Mouse (Mus musculus) macrophage (primary cell): ENCODE data around the gene Gtf2ird1. TPM values are rescaled to one million over a fixed set of nuclear protein-coding genes. Genes with fewer than 3 reads are reported as not detected.
A peak's percentile ranks its signal among the peaks of the same experiment; 100 is the strongest.

Experiments
- H3K27ac ChIP-seq: fragments of 350-480 bp; formaldehyde crosslinking; 2 replicates; pipeline ENCODE4 v1.9.0; 2021
- H3K36me3 ChIP-seq: fragments of 350-480 bp; formaldehyde crosslinking; 2 replicates; pipeline ENCODE4 v1.9.0; 2021; ENCODE audit errors: inconsistent target
- H3K4me3 ChIP-seq: fragments of 350-480 bp; formaldehyde crosslinking; 2 replicates; pipeline ENCODE4 v1.9.0; 2021; ENCODE audit errors: inconsistent target
- H3K79me2 ChIP-seq: fragments of 350-480 bp; formaldehyde crosslinking; 2 replicates; pipeline ENCODE4 v1.9.0; 2021; ENCODE audit errors: inconsistent target
- WGBS: methylation state at CpG from one replicate; pipeline ENCODE4 v1.1.7; 2026; ENCODE audit warnings: inconsistent platforms; ENCODE audit not compliant: missing documents; 5-methylcytosine and 5-hydroxymethylcytosine counted together
- polyA plus RNA-seq: library from polyadenylated mRNA; stranded (reverse); fragments of 250-400 nt; gene quantifications from 3 replicates; pipeline ENCODE4 v1.2.4, GENCODE M21; 2018; ENCODE audit warnings: inconsistent platforms
- total RNA-seq, 78 experiments: library from RNA; depleted of rRNA; stranded (reverse); fragments of 250-400 nt; gene quantifications; 1 replicate in 9 of 78; 2 replicates in 24 of 78; 3 replicates in 43 of 78; 4 replicates in 2 of 78; pipeline ENCODE4 v1.2.4; 2018; ENCODE audit warnings: inconsistent platforms in 56 of 78

Gene Gtf2ird1
- 10 to 100 TPM in 24 of 26 experiments, 1 to 10 TPM in 2; 3.8 to 82.2 (median 46.0) TPM for total RNA-seq (2018; cell fraction: chromatin; rRNA removed)
- 10 to 100 TPM in 7 of 26 experiments, 1 to 10 TPM in 19; 5.1 to 11.2 (median 8.9) TPM for total RNA-seq (2018; cell fraction: cytosol; rRNA removed)
- 10 to 100 TPM in 21 of 26 experiments, 1 to 10 TPM in 5; 5.8 to 43.0 (median 13.9) TPM for total RNA-seq (2018; cell fraction: nucleus; rRNA removed)
- 6.7 to 13.2 TPM (median 12.1 TPM) in 3 replicates for polyA plus RNA-seq

DNA sequence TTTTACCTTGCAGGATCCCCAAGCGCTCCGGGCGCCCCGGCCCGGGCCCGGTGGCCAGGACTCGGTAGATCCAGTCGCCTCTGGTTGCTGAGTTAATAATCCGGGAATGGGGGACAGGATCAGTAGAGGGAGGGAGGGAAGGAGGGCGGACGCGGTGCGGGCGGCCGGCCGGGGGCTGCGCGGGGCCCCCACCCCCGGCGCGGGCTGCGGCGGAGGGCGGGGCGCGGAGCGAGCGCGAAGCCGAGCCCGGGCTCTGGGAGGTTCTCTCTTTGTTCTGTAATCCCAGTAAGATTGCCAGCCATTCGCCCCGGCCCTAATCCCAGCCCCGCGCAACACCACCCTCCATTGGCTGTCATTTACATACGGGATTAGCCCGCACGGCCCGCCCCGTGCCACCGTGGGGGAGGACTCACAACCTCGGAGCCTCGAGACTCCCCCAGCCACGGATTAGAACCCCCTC is at the start of gene Gtf2ird1:
Gene Gtf2ird1 (minus strand): TSS at position 214 of the 460 bp plus-strand sequence.
- Histone ChIP-seq H3K79me2 (no peaks in the 10 kb centered on the region), H3K36me3 (no peaks in the 10 kb centered on the region), H3K4me3 (peak within 1 kb of the TSS; percentile 63), H3K27ac (no peak within 1 kb of the TSS)
- 0% methylated on average over 32 of the region's 44 CpGs for WGBS

DNA sequence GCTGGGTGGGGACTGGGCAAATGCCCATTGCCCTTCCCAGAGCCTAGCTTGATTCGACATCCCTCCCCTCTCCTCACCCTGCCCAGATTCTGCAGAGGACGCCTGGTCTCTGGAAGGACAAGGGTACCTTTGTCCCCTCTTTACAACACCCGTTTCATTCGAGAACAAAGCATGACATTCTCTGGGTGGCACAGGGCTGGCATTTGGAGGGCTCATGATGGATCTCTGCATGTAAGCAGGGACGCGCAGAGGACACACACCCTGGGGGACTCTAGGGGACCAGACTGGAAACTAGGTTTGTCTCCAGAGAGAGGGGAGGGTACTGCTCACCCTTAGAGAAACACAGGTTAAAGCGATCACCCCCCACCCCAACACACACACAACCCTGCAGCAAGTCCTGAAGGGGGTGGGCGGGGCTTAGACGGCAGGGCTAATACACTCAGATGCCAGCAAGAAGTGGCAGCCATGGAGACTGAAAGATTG is 49.3 kb upstream of the Gtf2ird1 start:
- Histone ChIP-seq H3K36me3 (peaks cover 16% of the 10 kb centered on the region; the same call in 1 of the 2 replicates), H3K27ac (no peak overlapping the region), H3K4me3 (no peak overlapping the region), H3K79me2 (no peaks in the 10 kb centered on the region)
- 97% methylated on average over 9 of the region's 9 CpGs for WGBS

DNA sequence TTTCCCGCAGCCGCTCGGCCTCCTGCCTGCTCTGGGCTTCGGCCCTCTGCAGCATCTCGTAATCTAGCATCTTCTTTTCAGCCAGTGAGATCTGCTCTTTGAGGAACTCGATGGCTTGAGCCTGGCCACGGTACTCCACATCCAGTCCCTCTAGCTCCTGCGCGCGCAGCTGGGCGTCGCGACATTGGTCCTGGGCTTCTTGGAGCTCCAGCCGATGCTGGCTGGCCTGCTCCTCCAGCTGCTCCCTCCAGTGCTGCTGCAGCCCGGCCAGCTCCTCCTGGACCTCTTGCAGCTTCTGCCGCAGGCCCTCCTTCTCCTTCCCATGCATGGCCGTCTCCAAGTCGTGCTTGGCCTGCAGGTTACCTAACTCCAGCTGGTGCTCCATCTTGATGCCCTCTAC is 46.1 kb upstream of the Gtf2ird1 start:
- no peak overlapping the region for H3K4me3 ChIP-seq
- peaks cover 21% of the 10 kb centered on the region; the same call in 1 of the 2 replicates for H3K36me3 ChIP-seq
- H3K27ac ChIP-seq, result no peak overlapping the region
- H3K79me2 ChIP-seq, result no peaks in the 10 kb centered on the region
- WGBS, result 94% methylated on average over 18 of the region's 18 CpGs

- H3K79me2 ChIP-seq, result no peaks in the 10 kb centered on the region
- no peak overlapping the region for H3K4me3 ChIP-seq
- no peak overlapping the region for H3K27ac ChIP-seq
- WGBS, result 91% methylated on average over 9 of the region's 9 CpGs
- peaks cover 30% of the 10 kb centered on the region; the same call in 1 of the 2 replicates for H3K36me3 ChIP-seq
These were observed 44.9 kb upstream of the Gtf2ird1 start for GRCm38 (mm10) chr5:134501453-134501852.

DNA sequence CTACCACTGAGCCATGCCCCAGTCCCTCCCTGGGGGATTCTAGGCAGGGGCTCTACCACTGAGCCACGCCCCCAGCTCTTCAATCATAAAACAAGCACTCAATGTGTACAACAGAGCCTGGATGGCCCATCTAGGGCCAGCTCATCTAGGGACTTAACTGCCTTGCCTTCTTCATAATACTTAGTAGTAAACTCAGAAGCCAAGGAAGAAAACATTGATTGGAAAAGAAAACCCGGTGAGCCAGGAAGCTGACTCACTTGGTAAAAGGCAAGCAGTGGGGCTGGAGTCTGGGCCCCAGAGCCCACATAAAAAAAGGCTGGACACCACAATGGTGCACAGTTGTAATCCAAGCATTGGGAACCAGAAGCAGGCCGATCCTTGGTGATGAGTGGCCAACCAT is 44.2 kb upstream of the Gtf2ird1 start:
- Histone ChIP-seq H3K27ac (no peak overlapping the region), H3K36me3 (peaks cover 33% of the 10 kb centered on the region; the same call in 1 of the 2 replicates), H3K4me3 (no peak overlapping the region), H3K79me2 (no peaks in the 10 kb centered on the region)
- 77% methylated on average over 3 of the region's 3 CpGs for WGBS

GRCm38 (mm10) chr5:134500062-134500461 is 43.5 kb upstream of the Gtf2ird1 start:
- WGBS, result 92% methylated on average over 4 of the region's 4 CpGs

DNA sequence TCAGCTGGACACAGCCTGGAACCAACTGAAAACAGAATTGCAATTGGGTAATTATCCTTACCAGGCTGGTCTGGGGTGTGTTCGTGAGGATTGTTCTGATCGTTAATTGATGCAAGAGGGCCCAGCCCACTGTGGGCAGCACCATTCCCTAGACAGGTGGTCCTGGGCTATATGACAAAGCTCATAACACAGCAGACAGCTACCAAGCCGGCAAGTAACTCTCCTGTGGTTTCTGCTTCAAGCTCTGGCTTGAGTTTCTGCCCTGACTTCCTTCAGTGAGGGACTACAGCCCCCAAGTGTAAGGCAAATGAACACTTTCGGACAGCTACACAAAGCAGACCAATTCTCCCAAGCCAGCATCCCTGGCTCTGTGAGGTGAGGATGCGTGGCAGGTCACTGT is 40.5 kb upstream of the Gtf2ird1 start:
- WGBS, result 95% methylated on average over 5 of the region's 5 CpGs

More at GRCm38 (mm10) chr5:134500062-134500461, 43.5 kb upstream of the Gtf2ird1 start:
- Histone ChIP-seq H3K27ac (no peak overlapping the region), H3K4me3 (no peak overlapping the region), H3K36me3 (peaks cover 36% of the 10 kb centered on the region; the same call in 1 of the 2 replicates), H3K79me2 (no peaks in the 10 kb centered on the region)

GRCm38 (mm10) chr5:134495796-134496195 is 39.3 kb upstream of the Gtf2ird1 start:
- 94% methylated on average over 4 of the region's 4 CpGs for WGBS
- Histone ChIP-seq H3K4me3 (no peak overlapping the region), H3K79me2 (no peaks in the 10 kb centered on the region), H3K27ac (no peak overlapping the region), H3K36me3 (peaks cover 27% of the 10 kb centered on the region; the same call in 1 of the 2 replicates)

More for the DNA sequence above, 40.5 kb upstream of the Gtf2ird1 start:
- H3K4me3 ChIP-seq, result no peak overlapping the region
- no peaks in the 10 kb centered on the region for H3K79me2 ChIP-seq
- peaks cover 30% of the 10 kb centered on the region; the same call in 1 of the 2 replicates for H3K36me3 ChIP-seq
- no peak overlapping the region for H3K27ac ChIP-seq

DNA sequence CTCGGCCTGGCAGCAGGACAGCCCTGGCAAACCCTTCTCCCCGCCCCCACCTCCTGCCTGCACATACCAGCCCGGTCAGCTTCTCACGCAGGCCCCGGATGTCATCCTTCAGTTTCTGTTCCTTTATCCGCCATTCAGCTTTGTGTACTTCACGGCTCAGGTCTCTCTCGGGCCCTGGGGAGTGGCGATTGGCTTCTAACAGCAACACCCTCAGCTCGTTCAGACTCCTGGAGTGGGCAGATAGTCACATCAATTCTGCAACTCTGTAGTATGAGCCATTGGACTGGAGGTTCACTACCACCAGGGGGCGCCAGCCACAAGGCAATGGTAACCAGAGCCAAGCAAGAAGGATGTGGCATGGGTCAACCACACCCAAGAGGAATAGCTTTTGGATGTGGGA is 37.6 kb upstream of the Gtf2ird1 start:
- WGBS, result 36% methylated on average over 11 of the region's 11 CpGs
- Histone ChIP-seq H3K36me3 (peaks cover 36% of the 10 kb centered on the region), H3K79me2 (no peaks in the 10 kb centered on the region), H3K4me3 (no peak overlapping the region), H3K27ac (no peak overlapping the region)

DNA sequence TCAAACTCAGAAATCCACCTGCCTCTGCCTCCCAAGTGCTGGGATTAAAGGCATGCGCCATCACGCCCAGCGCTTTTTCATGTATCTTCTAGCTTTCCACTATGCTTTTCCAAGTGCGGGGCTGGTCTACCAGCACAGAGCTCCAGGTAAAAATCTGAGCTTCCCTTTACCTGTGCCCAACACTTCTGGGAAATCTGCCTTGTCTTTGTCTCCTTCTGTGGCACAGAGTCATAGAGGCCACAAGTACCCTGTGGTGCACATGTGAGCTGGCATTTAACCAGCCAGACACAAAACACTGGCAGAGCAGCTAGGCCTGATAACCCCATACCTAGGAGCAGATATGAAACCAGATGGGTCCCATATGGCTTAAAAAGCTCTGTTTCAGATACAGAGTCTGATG is 36.4 kb upstream of the Gtf2ird1 start:
- Histone ChIP-seq H3K79me2 (no peaks in the 10 kb centered on the region), H3K4me3 (no peak overlapping the region), H3K36me3 (peaks cover 34% of the 10 kb centered on the region), H3K27ac (no peak overlapping the region)
- 97% methylated on average over 4 of the region's 4 CpGs for WGBS

DNA sequence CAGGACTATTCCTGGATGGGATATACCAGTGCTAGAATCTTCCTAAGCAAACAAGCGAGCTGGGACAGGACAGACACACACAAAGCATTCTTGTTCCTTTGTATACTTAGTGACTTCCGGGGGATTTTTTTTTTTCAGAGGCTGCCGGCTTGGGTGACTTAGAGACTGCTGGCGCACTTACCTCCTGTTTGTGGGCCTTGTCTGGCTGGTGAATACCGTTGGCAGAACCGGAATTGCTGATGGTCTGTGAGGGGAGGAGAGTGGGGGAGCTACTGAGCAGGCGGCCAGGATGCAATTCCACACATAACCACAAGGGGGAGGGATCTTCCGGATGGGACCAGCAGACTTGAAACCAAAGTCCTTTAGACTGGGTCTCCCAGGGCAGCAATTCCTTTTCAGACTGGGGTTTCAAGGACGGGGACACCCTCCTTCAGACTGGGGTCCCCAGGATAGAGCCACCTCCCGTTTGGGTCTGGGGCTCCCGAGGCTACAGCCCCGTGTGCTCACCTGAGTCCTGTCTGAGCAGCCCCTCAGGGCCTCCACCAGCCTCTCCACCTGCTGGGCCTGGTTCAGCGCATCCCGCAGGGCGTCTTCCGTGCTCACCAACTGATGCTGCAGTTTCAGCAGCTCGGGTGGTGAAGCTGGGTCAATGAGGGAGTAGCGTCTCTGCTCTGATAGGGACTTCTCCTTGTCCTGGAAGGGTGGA is 35.3 kb upstream of the Gtf2ird1 start:
- H3K79me2 ChIP-seq, result no peaks in the 10 kb centered on the region
- H3K4me3 ChIP-seq, result no peak overlapping the region
- WGBS, result 28% methylated on average over 18 of the region's 18 CpGs
- peaks cover 25% of the 10 kb centered on the region for H3K36me3 ChIP-seq
- no peak overlapping the region for H3K27ac ChIP-seq

GRCm38 (mm10) chr5:134491206-134491605 is 34.7 kb upstream of the Gtf2ird1 start:
- 81% methylated on average over 2 of the region's 2 CpGs for WGBS
- Histone ChIP-seq H3K27ac (no peak overlapping the region), H3K79me2 (no peaks in the 10 kb centered on the region), H3K36me3 (peaks cover 22% of the 10 kb centered on the region), H3K4me3 (no peak overlapping the region)

- WGBS, result 92% methylated on average over 12 of the region's 12 CpGs
- Histone ChIP-seq H3K36me3 (peaks cover 17% of the 10 kb centered on the region), H3K79me2 (no peaks in the 10 kb centered on the region), H3K4me3 (no peak overlapping the region), H3K27ac (no peak overlapping the region)
These were observed 33.9 kb upstream of the Gtf2ird1 start for GRCm38 (mm10) chr5:134490465-134490864.

DNA sequence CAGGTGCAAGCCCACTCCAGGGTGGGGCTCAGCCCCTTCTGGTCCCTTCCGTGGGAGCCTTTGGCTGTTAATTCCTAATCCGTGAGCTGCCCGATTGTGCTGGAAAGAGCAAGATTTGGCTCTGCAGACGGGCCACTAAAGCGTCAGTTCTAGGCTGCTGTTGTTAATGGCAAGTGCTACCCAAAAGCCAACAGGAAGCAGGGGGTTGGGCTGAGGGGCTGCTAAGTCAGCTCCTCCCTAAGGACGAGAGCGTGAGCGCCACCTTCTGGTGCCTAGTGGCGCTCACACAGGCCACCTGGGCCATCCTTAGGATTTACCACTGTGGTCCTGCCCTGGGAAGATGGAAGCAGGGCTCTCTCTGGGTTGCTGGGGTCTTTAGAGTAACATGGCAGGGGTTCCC is 33.1 kb upstream of the Gtf2ird1 start:
- Histone ChIP-seq H3K79me2 (no peaks in the 10 kb centered on the region), H3K4me3 (no peak overlapping the region), H3K27ac (no peak overlapping the region), H3K36me3 (peaks cover 16% of the 10 kb centered on the region)
- WGBS, result 29% methylated on average over 9 of the region's 9 CpGs

DNA sequence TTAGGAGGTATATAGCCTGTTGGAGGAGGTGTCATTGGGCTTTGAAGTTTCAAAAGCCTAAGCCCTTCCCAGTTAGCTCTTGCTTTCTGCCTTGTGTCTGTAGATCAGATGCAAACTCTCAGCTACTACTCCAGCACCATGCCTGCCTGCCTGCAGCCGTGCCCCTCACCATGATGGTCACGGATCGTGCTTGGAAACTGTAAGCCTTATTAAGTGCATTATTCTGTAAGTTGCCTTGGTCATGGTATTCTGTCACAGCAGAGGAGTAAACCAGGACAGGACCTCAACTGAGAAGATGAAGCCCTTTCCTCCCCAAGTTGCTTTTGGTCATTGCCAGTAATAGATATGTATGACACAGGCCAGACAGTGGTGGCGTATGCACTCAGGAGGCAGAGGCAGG is 32.1 kb upstream of the Gtf2ird1 start:
- no peak overlapping the region for H3K27ac ChIP-seq
- no peaks in the 10 kb centered on the region for H3K79me2 ChIP-seq
- 93% methylated on average over 4 of the region's 4 CpGs for WGBS

More for the DNA sequence above, 32.1 kb upstream of the Gtf2ird1 start:
- no peak overlapping the region for H3K4me3 ChIP-seq
- H3K36me3 ChIP-seq, result peaks cover 16% of the 10 kb centered on the region
